In genomic region chr8:84847684-84848435, GRCm38 (mm10) we compare ENCODE assay signal across 7 mouse cellular contexts. TPM values are rescaled to one million over a fixed set of nuclear protein-coding genes. Genes with fewer than 3 reads are reported as not detected.
DNase-seq lines count a peak whose midpoint lies in the region; ATAC-seq and TF ChIP-seq lines count a peak whose summit lies in the region.

No protein-coding gene starts in this region.

- TF ChIP-seq CTCF in midbrain, postnatal 0 days (IDR thresholded peaks at IDR 0.05), result no peak

- H3K4me2 ChIP-seq in lung, embryonic 16.5 days (ENCODE audit: low read depth, low read length), result peak overlapping the region; percentile 73
- H3K4me2 ChIP-seq in embryonic facial prominence, embryonic 12.5 days (replicated peaks), result peak overlapping the region; percentile 76
- H3K4me2 ChIP-seq in intestine, embryonic 15.5 days (replicated peaks), result peak overlapping the region; percentile 77
- peak overlapping the region; percentile 82 for H3K4me2 ChIP-seq in midbrain, postnatal 0 days (ENCODE audit: low read depth, low read length, poor library complexity, severe bottlenecking)

- no peak for ATAC-seq in lung, embryonic 16.5 days (ENCODE audit: low read depth)
- no peak for ATAC-seq in embryonic facial prominence, embryonic 12.5 days (ENCODE audit: insufficient number of reproducible peaks, insufficient read depth, low FRiP score, low TSS enrichment)
- no peak for ATAC-seq in intestine, embryonic 15.5 days
- ATAC-seq in midbrain, postnatal 0 days (ENCODE audit: low FRiP score), result no peak

- peak overlapping the region; percentile 73 for H3K9ac ChIP-seq in lung, embryonic 16.5 days (ENCODE audit: low read length)
- H3K9ac ChIP-seq in embryonic facial prominence, embryonic 12.5 days, result peak overlapping the region; percentile 70
- peak overlapping the region; percentile 73 for H3K9ac ChIP-seq in intestine, embryonic 15.5 days
- no peak overlapping the region for H3K9ac ChIP-seq in midbrain, postnatal 0 days (replicated peaks; ENCODE audit: low read length, poor library complexity, severe bottlenecking)

- H3K9me3 ChIP-seq in lung, embryonic 16.5 days (ENCODE audit: control insufficient read depth, low read length), result no peaks in the 10 kb centered on the region
- no peaks in the 10 kb centered on the region for H3K9me3 ChIP-seq in embryonic facial prominence, embryonic 12.5 days
- no peaks in the 10 kb centered on the region for H3K9me3 ChIP-seq in intestine, embryonic 15.5 days
- no peaks in the 10 kb centered on the region for H3K9me3 ChIP-seq in midbrain, postnatal 0 days (ENCODE audit: low read length)

- DNase-seq in lung, postnatal 14 days, result no peak
- no peak for DNase-seq in midbrain, postnatal 0 days (ENCODE audit: low spot score)
- no peak for DNase-seq in spleen, adult 18-20 months
- DNase-seq in gastrocnemius, adult 8-10 months (ENCODE audit: low spot score in 2 of 2), result no peak

- peak overlapping the region; percentile 60 for H3K4me3 ChIP-seq in lung, embryonic 16.5 days (ENCODE audit: low read length)
- peak overlapping the region; percentile 93 for H3K4me3 ChIP-seq in embryonic facial prominence, embryonic 12.5 days
- H3K4me3 ChIP-seq in intestine, embryonic 15.5 days (replicated peaks), result peak overlapping the region; percentile 91
- H3K4me3 ChIP-seq in midbrain, postnatal 0 days (ENCODE audit: low read depth, low read length), result peak overlapping the region; percentile 89; the same call in 1 of the 2 replicates

- 36% methylated on average over 6 of the region's 6 CpGs for WGBS in lung, embryonic 16.5 days
- WGBS in embryonic facial prominence, embryonic 12.5 days, result 54% methylated on average over 6 of the region's 6 CpGs
- 30% methylated on average over 6 of the region's 6 CpGs for WGBS in intestine, embryonic 15.5 days
- WGBS in midbrain, postnatal 0 days, result 44% methylated on average over 6 of the region's 6 CpGs

- H3K4me1 ChIP-seq in lung, embryonic 16.5 days (replicated peaks; ENCODE audit: control insufficient read depth, insufficient read depth, low read length), result peaks cover 27% of the 10 kb centered on the region
- H3K4me1 ChIP-seq in embryonic facial prominence, embryonic 12.5 days, result peaks cover 29% of the 10 kb centered on the region
- H3K4me1 ChIP-seq in intestine, embryonic 15.5 days (replicated peaks), result peaks cover 25% of the 10 kb centered on the region
- 0 out of 2 replicates have a peak, but pooled peaks cover 4% of the 10 kb centered on the region for H3K4me1 ChIP-seq in midbrain, postnatal 0 days (ENCODE audit: insufficient read depth, low read length)

- H3K36me3 ChIP-seq in lung, embryonic 16.5 days (ENCODE audit: control insufficient read depth, insufficient read depth, low read length), result peaks cover 25% of the 10 kb centered on the region
- H3K36me3 ChIP-seq in embryonic facial prominence, embryonic 12.5 days, result peaks cover 26% of the 10 kb centered on the region
- peaks cover 18% of the 10 kb centered on the region for H3K36me3 ChIP-seq in intestine, embryonic 15.5 days
- peaks cover 21% of the 10 kb centered on the region for H3K36me3 ChIP-seq in midbrain, postnatal 0 days (ENCODE audit: insufficient read depth, low read length)

- H3K27me3 ChIP-seq in lung, embryonic 16.5 days (ENCODE audit: control insufficient read depth, insufficient read depth, low read depth, low read length), result no peaks in the 10 kb centered on the region
- no peaks in the 10 kb centered on the region for H3K27me3 ChIP-seq in embryonic facial prominence, embryonic 12.5 days
- no peaks in the 10 kb centered on the region for H3K27me3 ChIP-seq in intestine, embryonic 15.5 days (replicated peaks)
- no peaks in the 10 kb centered on the region for H3K27me3 ChIP-seq in midbrain, postnatal 0 days (ENCODE audit: insufficient read depth, low read length)

- H3K27ac ChIP-seq in lung, embryonic 16.5 days (ENCODE audit: low read length), result peak overlapping the region; percentile 74
- peak overlapping the region; percentile 86 for H3K27ac ChIP-seq in embryonic facial prominence, embryonic 12.5 days
- peak overlapping the region; percentile 89 for H3K27ac ChIP-seq in intestine, embryonic 15.5 days
- H3K27ac ChIP-seq in midbrain, postnatal 0 days (ENCODE audit: low read depth, low read length), result no peak overlapping the region; the same call in 1 of the 2 replicates

RNA-seq across cellular contexts. Expression of gene Calr, which starts 1.1 kb away (rescaled TPM):
- polyA plus RNA-seq in lung, embryonic 16.5 days (2015; fragmentation: Nextera tagmentation; extraction: Ambion mirVana), result 980 and 996 TPM in 2 replicates
- 919 and 944 TPM in 2 replicates for polyA plus RNA-seq in embryonic facial prominence, embryonic 12.5 days (2016; fragmentation: Nextera tagmentation; extraction: Ambion mirVana)
- 1,038 and 1,157 TPM in 2 replicates for polyA plus RNA-seq in intestine, embryonic 15.5 days (2015; fragmentation: Nextera tagmentation; extraction: Ambion mirVana)
- total RNA-seq in midbrain, postnatal 0 days (2014; rRNA removed), result 369 and 436 TPM in 2 replicates
- polyA plus RNA-seq in midbrain, postnatal 0 days (2015; fragmentation: Nextera tagmentation; extraction: Ambion mirVana), result 444 and 445 TPM in 2 replicates
- total RNA-seq in gastrocnemius, adult 8-10 months (2022), result 100 to 1,000 TPM; 148 to 197 (median 154) TPM

RNA-seq across cellular contexts. Expression of gene Rad23a, which starts 7.4 kb away (rescaled TPM):
- polyA plus RNA-seq in lung, embryonic 16.5 days (2015; fragmentation: Nextera tagmentation; extraction: Ambion mirVana), result 110 and 120 TPM in 2 replicates
- polyA plus RNA-seq in embryonic facial prominence, embryonic 12.5 days (2016; fragmentation: Nextera tagmentation; extraction: Ambion mirVana), result 96.0 TPM in 2 replicates
- polyA plus RNA-seq in intestine, embryonic 15.5 days (2015; fragmentation: Nextera tagmentation; extraction: Ambion mirVana), result 102 and 106 TPM in 2 replicates
- total RNA-seq in midbrain, postnatal 0 days (2014; rRNA removed), result 43.8 and 57.5 TPM in 2 replicates
- 83.5 and 88.3 TPM in 2 replicates for polyA plus RNA-seq in midbrain, postnatal 0 days (2015; fragmentation: Nextera tagmentation; extraction: Ambion mirVana)
- 100 to 1,000 TPM; 168 to 185 (median 180) TPM for total RNA-seq in gastrocnemius, adult 8-10 months (2022)

RNA-seq across cellular contexts. Expression of gene Farsa, which starts 8.9 kb away (rescaled TPM):
- polyA plus RNA-seq in lung, embryonic 16.5 days (2015; fragmentation: Nextera tagmentation; extraction: Ambion mirVana), result 90.1 and 93.3 TPM in 2 replicates
- 106 and 108 TPM in 2 replicates for polyA plus RNA-seq in embryonic facial prominence, embryonic 12.5 days (2016; fragmentation: Nextera tagmentation; extraction: Ambion mirVana)
- 83.1 and 92.7 TPM in 2 replicates for polyA plus RNA-seq in intestine, embryonic 15.5 days (2015; fragmentation: Nextera tagmentation; extraction: Ambion mirVana)
- total RNA-seq in midbrain, postnatal 0 days (2014; rRNA removed), result 74.8 and 84.6 TPM in 2 replicates
- 92.7 and 103 TPM in 2 replicates for polyA plus RNA-seq in midbrain, postnatal 0 days (2015; fragmentation: Nextera tagmentation; extraction: Ambion mirVana)
- total RNA-seq in gastrocnemius, adult 8-10 months (2022), result 10 to 100 TPM; 19.2 to 28.8 (median 24.5) TPM

RNA-seq across cellular contexts. Expression of gene Gadd45gip1, which starts 16.5 kb away (rescaled TPM):
- 38.6 and 43.0 TPM in 2 replicates for polyA plus RNA-seq in lung, embryonic 16.5 days (2015; fragmentation: Nextera tagmentation; extraction: Ambion mirVana)
- 46.7 and 46.8 TPM in 2 replicates for polyA plus RNA-seq in embryonic facial prominence, embryonic 12.5 days (2016; fragmentation: Nextera tagmentation; extraction: Ambion mirVana)
- 61.7 and 62.6 TPM in 2 replicates for polyA plus RNA-seq in intestine, embryonic 15.5 days (2015; fragmentation: Nextera tagmentation; extraction: Ambion mirVana)
- total RNA-seq in midbrain, postnatal 0 days (2014; rRNA removed), result 27.5 and 28.2 TPM in 2 replicates
- polyA plus RNA-seq in midbrain, postnatal 0 days (2015; fragmentation: Nextera tagmentation; extraction: Ambion mirVana), result 42.9 and 45.1 TPM in 2 replicates
- 10 to 100 TPM; 18.6 to 23.2 (median 20.8) TPM for total RNA-seq in gastrocnemius, adult 8-10 months (2022)

RNA-seq across cellular contexts. Expression of gene Syce2, which starts 24.1 kb away (rescaled TPM):
- 58.7 and 59.6 TPM in 2 replicates for polyA plus RNA-seq in lung, embryonic 16.5 days (2015; fragmentation: Nextera tagmentation; extraction: Ambion mirVana)
- polyA plus RNA-seq in embryonic facial prominence, embryonic 12.5 days (2016; fragmentation: Nextera tagmentation; extraction: Ambion mirVana), result 84.1 and 91.7 TPM in 2 replicates
- polyA plus RNA-seq in intestine, embryonic 15.5 days (2015; fragmentation: Nextera tagmentation; extraction: Ambion mirVana), result 49.9 and 54.4 TPM in 2 replicates
- 29.5 and 31.7 TPM in 2 replicates for total RNA-seq in midbrain, postnatal 0 days (2014; rRNA removed)
- polyA plus RNA-seq in midbrain, postnatal 0 days (2015; fragmentation: Nextera tagmentation; extraction: Ambion mirVana), result 56.2 and 61.4 TPM in 2 replicates
- total RNA-seq in gastrocnemius, adult 8-10 months (2022), result 1 to 10 TPM in 2 of 4 experiments, under 1 TPM in 2; 0.82 to 2.5 (median 1.5) TPM
